Mouse (Mus musculus) brown adipose tissue, adult 24 weeks (tissue): Measurements from ENCODE around the gene Rpa1. TPM values are rescaled to one million over a fixed set of nuclear protein-coding genes. Genes with fewer than 3 reads are reported as not detected.

Experiments used
- H3K27ac ChIP-seq: fragments of 200-500 bp; replicated peaks from 2 replicates; pipeline ENCODE4 v1.5.1; 2012; ENCODE audit warnings: low read depth, mild to moderate bottlenecking, low read length
- H3K4me1 ChIP-seq: fragments of 200-500 bp; 2 replicates; pipeline ENCODE4 v1.6.1; 2012; ENCODE audit warnings: low read length, mixed read lengths; ENCODE audit not compliant: control insufficient read depth, insufficient read depth, insufficient read length
- H3K4me3 ChIP-seq: fragments of 200-500 bp; 2 replicates; pipeline ENCODE4 v1.5.1; 2012; ENCODE audit warnings: low read depth, mild to moderate bottlenecking, low read length, moderate library complexity; ENCODE audit not compliant: insufficient read depth
- polyA plus RNA-seq: library from polyadenylated mRNA; stranded (reverse); fragments of >200 nt; gene quantifications from 2 replicates; pipeline ENCODE4 v1.2.4, GENCODE M21; 2012; ENCODE audit not compliant: missing spikeins, insufficient read depth, insufficient read length

Gene Rpa1
- polyA plus RNA-seq, 1 experiment: 24.7 TPM

GRCm38 (mm10) chr11:75251006-75251512 lies 97.1 kb downstream of the Rpa1 start:
- Histone ChIP-seq H3K4me1 (peaks cover 5% of the 10 kb centered on the region), H3K27ac (no peak overlapping the region), H3K4me3 (no peak overlapping the region)

DNA sequence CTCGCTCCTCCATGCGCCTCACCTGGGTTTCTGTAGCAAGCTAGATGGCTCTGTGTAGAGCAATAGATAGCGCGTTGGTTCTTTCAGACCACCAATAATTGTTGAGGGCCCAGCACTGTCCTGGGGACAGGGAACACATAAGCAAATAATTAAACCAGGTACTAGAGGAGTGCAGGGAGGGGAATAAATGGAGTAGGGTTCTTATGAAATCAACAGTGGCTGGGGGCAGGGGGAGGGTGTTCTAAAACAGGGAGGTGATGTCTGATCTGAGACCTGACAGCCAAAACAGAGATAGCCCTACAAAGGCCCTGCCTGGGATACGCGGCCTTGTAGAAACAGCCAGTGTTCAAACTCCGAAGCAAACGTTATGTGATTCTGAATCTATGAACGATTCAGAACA lies 98.5 kb downstream of the Rpa1 start:
- H3K27ac ChIP-seq: no peak overlapping the region
- no peak overlapping the region for H3K4me3 ChIP-seq
- peaks cover 13% of the 10 kb centered on the region for H3K4me1 ChIP-seq

Other genes starting within 250 kb of the Rpa1 start
- gene Hic1, start 178.8 kb downstream of the Rpa1 start, polyA plus RNA-seq: 4.9 and 5.3 TPM in 2 replicates
- gene Ovca2, start 169.5 kb downstream of the Rpa1 start, polyA plus RNA-seq: 10.4 and 13.2 TPM in 2 replicates
- 8.8 and 9.4 TPM in 2 replicates for gene Dph1, start 157.1 kb downstream of the Rpa1 start, polyA plus RNA-seq
- gene Rtn4rl1, start 154.5 kb downstream of the Rpa1 start, polyA plus RNA-seq: 5.3 and 6.1 TPM in 2 replicates
- 12.4 and 13.4 TPM in 2 replicates for gene Smyd4, start 109 bp upstream of the Rpa1 start, polyA plus RNA-seq
- gene Serpinf1, start 74.4 kb upstream of the Rpa1 start, polyA plus RNA-seq: 78.8 and 102 TPM in 2 replicates
- gene Serpinf2, start 91.3 kb upstream of the Rpa1 start, polyA plus RNA-seq: 0.48 TPM in 1 of 2 replicates, not detected in the other
- 5.5 and 7.2 TPM in 2 replicates for gene Wdr81, start 106.4 kb upstream of the Rpa1 start, polyA plus RNA-seq
- 13.5 and 20.2 TPM in 2 replicates for gene Tlcd2, start 113.4 kb upstream of the Rpa1 start, polyA plus RNA-seq
- 57.2 and 61.0 TPM in 2 replicates for gene Prpf8, start 138.5 kb upstream of the Rpa1 start, polyA plus RNA-seq
- gene Rilp, start 161.8 kb upstream of the Rpa1 start, polyA plus RNA-seq: 42.3 and 47.1 TPM in 2 replicates
- 3.4 and 5.3 TPM in 2 replicates for gene Scarf1, start 165.2 kb upstream of the Rpa1 start, polyA plus RNA-seq
- 13.4 and 14.5 TPM in 2 replicates for gene Slc43a2, start 183.4 kb upstream of the Rpa1 start, polyA plus RNA-seq
- 75.9 and 86.5 TPM in 2 replicates for gene Pitpna, start 239.8 kb upstream of the Rpa1 start, polyA plus RNA-seq